Mouse (Mus musculus) cerebral cortex, adult 2 months (tissue): ENCODE data around the gene Tbcel.

Experiments used
- WGBS: fragments of 180-500 bp; shearing (Covaris S2); methylation state at CpG from one replicate; pipeline ENCODE4 v1.1.7; 2018; 5-methylcytosine and 5-hydroxymethylcytosine counted together

The Tbcel gene

GRCm38 (mm10) chr9:42486913-42487312, 20.7 kb downstream of the Tbcel start:
- WGBS = 76% methylated on average over 4 of the region's 4 CpGs

- 98% methylated on average over 1 of the region's 1 CpGs for WGBS
These were observed 22.9 kb downstream of the Tbcel start for GRCm38 (mm10) chr9:42484667-42485066.

GRCm38 (mm10) chr9:42482944-42483343, 24.7 kb downstream of the Tbcel start:
- WGBS = 84% methylated on average over 1 of the region's 1 CpGs

GRCm38 (mm10) chr9:42476166-42476565, 31.4 kb downstream of the Tbcel start:
- WGBS = 90% methylated on average over 4 of the region's 4 CpGs

- WGBS = 85% methylated on average over 8 of the region's 8 CpGs
These were observed 33.4 kb downstream of the Tbcel start for GRCm38 (mm10) chr9:42474244-42474643.

- WGBS = 6% methylated on average over 49 of the region's 49 CpGs
These were observed 35.5 kb downstream of the Tbcel start for GRCm38 (mm10) chr9:42471921-42472747.

- 25% methylated on average over 4 of the region's 4 CpGs for WGBS
These were observed 36.4 kb downstream of the Tbcel start for GRCm38 (mm10) chr9:42471214-42471613.

GRCm38 (mm10) chr9:42469323-42469722, 38.3 kb downstream of the Tbcel start:
- 89% methylated on average over 15 of the region's 15 CpGs for WGBS

- WGBS = 77% methylated on average over 5 of the region's 5 CpGs
These were observed 39.2 kb downstream of the Tbcel start for GRCm38 (mm10) chr9:42468360-42468759.

GRCm38 (mm10) chr9:42467116-42467815, 40.3 kb downstream of the Tbcel start:
- WGBS = 78% methylated on average over 12 of the region's 12 CpGs

- WGBS = 55% methylated on average over 5 of the region's 5 CpGs
These were observed 41.9 kb downstream of the Tbcel start for GRCm38 (mm10) chr9:42465661-42466091.

- 91% methylated on average over 9 of the region's 9 CpGs for WGBS
These were observed 43.4 kb downstream of the Tbcel start for GRCm38 (mm10) chr9:42464181-42464580.

- WGBS = 51% methylated on average over 8 of the region's 8 CpGs
These were observed 44.2 kb downstream of the Tbcel start for GRCm38 (mm10) chr9:42463220-42463989.

- 78% methylated on average over 7 of the region's 7 CpGs for WGBS
These were observed 44.9 kb downstream of the Tbcel start for GRCm38 (mm10) chr9:42462585-42463219.

GRCm38 (mm10) chr9:42461390-42462108, 46.1 kb downstream of the Tbcel start:
- 71% methylated on average over 11 of the region's 11 CpGs for WGBS

GRCm38 (mm10) chr9:42460353-42460752, 47.3 kb downstream of the Tbcel start:
- 87% methylated on average over 10 of the region's 10 CpGs for WGBS

- 88% methylated on average over 6 of the region's 6 CpGs for WGBS
These were observed 47.9 kb downstream of the Tbcel start for GRCm38 (mm10) chr9:42459736-42460135.

- 77% methylated on average over 9 of the region's 9 CpGs for WGBS
These were observed 48.7 kb downstream of the Tbcel start for GRCm38 (mm10) chr9:42458741-42459515.

GRCm38 (mm10) chr9:42457501-42457900, 50.1 kb downstream of the Tbcel start:
- WGBS = 95% methylated on average over 8 of the region's 8 CpGs

- 88% methylated on average over 8 of the region's 8 CpGs for WGBS
These were observed 53.2 kb downstream of the Tbcel start for GRCm38 (mm10) chr9:42454364-42454763.
